Mouse (Mus musculus): Measurements from ENCODE around the gene Fbxl17.

Gene Fbxl17

GRCm38 (mm10) chr17:63095017-63095416 is 404.8 kb downstream of the Fbxl17 start:
- DNase-seq (ENCODE audit: low spot score), result no peak

- DNase-seq (ENCODE audit: low spot score), result no peak
These were observed 406.6 kb downstream of the Fbxl17 start for GRCm38 (mm10) chr17:63093184-63093583.

- no peak for DNase-seq (ENCODE audit: low spot score)
These were observed 407.0 kb downstream of the Fbxl17 start for GRCm38 (mm10) chr17:63092774-63093173.

GRCm38 (mm10) chr17:63090112-63090511 is 409.7 kb downstream of the Fbxl17 start:
- no peak for DNase-seq (ENCODE audit: low spot score)

GRCm38 (mm10) chr17:63087265-63087664 is 412.6 kb downstream of the Fbxl17 start:
- DNase-seq (ENCODE audit: low spot score), result no peak

GRCm38 (mm10) chr17:63086526-63086925 is 413.3 kb downstream of the Fbxl17 start:
- no peak for DNase-seq (ENCODE audit: low spot score)

- DNase-seq (ENCODE audit: low spot score), result no peak
These were observed 414.6 kb downstream of the Fbxl17 start for GRCm38 (mm10) chr17:63085227-63085626.

- DNase-seq (ENCODE audit: low spot score), result no peak
These were observed 420.7 kb downstream of the Fbxl17 start for GRCm38 (mm10) chr17:63079087-63079486.

GRCm38 (mm10) chr17:63077509-63077908 is 422.3 kb downstream of the Fbxl17 start:
- DNase-seq (ENCODE audit: low spot score), result no peak

- DNase-seq (ENCODE audit: low spot score), result peak; percentile 50
These were observed 423.2 kb downstream of the Fbxl17 start for GRCm38 (mm10) chr17:63076661-63077060.

- DNase-seq (ENCODE audit: low spot score), result no peak
These were observed 423.8 kb downstream of the Fbxl17 start for GRCm38 (mm10) chr17:63076037-63076426.

GRCm38 (mm10) chr17:63075091-63076036 is 424.5 kb downstream of the Fbxl17 start:
- DNase-seq (ENCODE audit: low spot score), result peak; percentile 44

GRCm38 (mm10) chr17:63073342-63073741 is 426.5 kb downstream of the Fbxl17 start:
- no peak for DNase-seq (ENCODE audit: low spot score)

- no peak for DNase-seq (ENCODE audit: low spot score)
These were observed 428.5 kb downstream of the Fbxl17 start for GRCm38 (mm10) chr17:63071134-63071923.

GRCm38 (mm10) chr17:63070161-63070761 is 429.6 kb downstream of the Fbxl17 start:
- peak; percentile 60 for DNase-seq (ENCODE audit: low spot score)

- DNase-seq (ENCODE audit: low spot score), result peak; percentile 21
These were observed 437.0 kb downstream of the Fbxl17 start for GRCm38 (mm10) chr17:63062785-63063184.

- DNase-seq (ENCODE audit: low spot score), result no peak
These were observed 438.0 kb downstream of the Fbxl17 start for GRCm38 (mm10) chr17:63061786-63062185.

- no peak for DNase-seq (ENCODE audit: low spot score)
These were observed 439.0 kb downstream of the Fbxl17 start for GRCm38 (mm10) chr17:63060814-63061213.

GRCm38 (mm10) chr17:63057740-63058388 is 442.0 kb downstream of the Fbxl17 start:
- DNase-seq (ENCODE audit: low spot score), result no peak

- no peak for DNase-seq (ENCODE audit: low spot score)
These were observed 442.8 kb downstream of the Fbxl17 start for GRCm38 (mm10) chr17:63056976-63057375.

GRCm38 (mm10) chr17:63053311-63053710 is 446.5 kb downstream of the Fbxl17 start:
- no peak for DNase-seq (ENCODE audit: low spot score)

GRCm38 (mm10) chr17:63046401-63046800 is 453.4 kb downstream of the Fbxl17 start:
- no peak for DNase-seq (ENCODE audit: low spot score)
